ENCODE assay signal across 16 mouse cellular contexts in the genomic region with DNA sequence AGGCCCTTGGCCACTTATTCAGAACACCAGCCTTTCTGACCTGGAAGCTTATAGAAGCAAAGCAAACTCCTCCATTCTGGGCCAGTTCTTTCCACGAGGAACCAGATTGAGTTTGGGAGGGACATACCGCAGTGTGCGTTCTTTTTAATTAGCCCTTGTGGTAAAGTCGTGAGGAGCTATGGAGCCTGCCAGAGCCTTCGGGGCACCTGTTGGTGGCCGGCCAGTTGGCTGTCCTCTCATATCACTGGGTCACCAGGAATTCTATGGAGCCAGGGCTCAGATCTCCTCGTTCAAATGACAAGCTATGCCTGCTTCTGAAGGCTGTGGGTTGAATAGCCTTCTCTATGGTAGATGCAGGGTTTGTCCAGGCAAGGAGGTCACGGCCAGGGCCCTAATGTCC.
"Had no signal": no experiment of that assay in that cellular context is flagged by ENCODE, and none has a peak within 500 bp of the region (broad histone marks: within the 10 kb centered on the region; RNA-seq: fewer than 3 reads in every experiment).

No protein-coding gene starts in this region.

- H3K4me2 ChIP-seq: liver, embryonic 13.5 days; midbrain, embryonic 11.5 days had no signal

- H3K9me3 ChIP-seq: liver, embryonic 13.5 days had no signal

- H3K9ac ChIP-seq: liver, embryonic 13.5 days had no signal

- H3K4me3 ChIP-seq: layer of hippocampus, adult 2 months; left cerebral cortex, adult 2 months; liver, embryonic 13.5 days had no signal

- H3K27ac ChIP-seq: layer of hippocampus, adult 2 months; left cerebral cortex, adult 2 months; liver, embryonic 13.5 days; stomach, postnatal 0 days had no signal

- DNase-seq: kidney, adult 9 months; kidney, postnatal 14 days; layer of hippocampus, adult 9-11 months; liver, embryonic 13.5 days; lung, adult 2 months; lung, postnatal 14 days; lung, postnatal 4 days; midbrain, embryonic 14.5 days; right cerebral cortex, adult 18-20 months; right cerebral cortex, postnatal 14 days; right cerebral cortex, postnatal 4 days; thymus, postnatal 25 days had no signal

- H3K27me3 ChIP-seq: liver, embryonic 13.5 days had no signal

- H3K36me3 ChIP-seq: liver, embryonic 13.5 days had no signal

- H3K4me1 ChIP-seq: liver, embryonic 13.5 days had no signal
